Mouse (Mus musculus): ENCODE results near the gene Selplg.

The Selplg gene

DNA sequence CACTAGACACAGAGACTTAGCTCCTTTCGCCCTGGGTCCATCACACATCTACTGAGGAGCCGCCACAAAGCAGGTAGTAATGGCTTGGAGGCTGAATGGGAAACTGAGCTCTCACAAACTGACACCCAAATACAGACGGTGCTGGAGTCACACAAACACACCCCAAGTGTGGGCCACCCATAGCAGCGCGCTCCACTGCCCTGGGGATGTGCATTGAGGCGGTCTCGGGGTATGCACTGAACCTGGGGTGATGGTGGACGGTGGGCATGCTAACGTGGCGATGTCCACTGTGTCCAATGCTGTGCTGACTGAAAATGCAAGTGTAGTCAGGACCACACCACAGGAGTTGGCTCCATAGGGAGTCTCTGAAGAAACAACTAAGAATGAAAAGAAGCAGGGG lies 22.7 kb upstream of the Selplg start:
- DNase-seq (ENCODE audit: low read depth, low spot score), result no peak

DNA sequence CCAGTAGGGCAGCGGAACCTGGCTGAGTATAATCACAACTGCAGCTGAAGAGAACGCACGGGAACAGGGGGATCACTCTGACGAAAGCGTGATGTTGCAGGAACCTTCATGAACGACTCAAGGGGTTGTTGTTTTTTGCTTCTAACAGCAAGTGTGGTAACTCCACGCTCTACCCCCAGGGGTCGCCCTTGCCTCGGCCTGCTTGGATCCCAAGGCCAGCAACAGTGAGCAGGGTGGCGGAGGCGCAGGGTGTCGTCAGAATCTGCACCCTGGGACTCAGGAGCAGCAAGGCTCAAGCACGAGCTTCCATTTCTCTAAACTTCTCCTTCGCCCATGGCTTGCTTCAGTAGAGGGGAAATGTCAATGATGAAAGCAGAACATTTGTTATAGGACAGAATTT lies 22.1 kb upstream of the Selplg start:
- peak; percentile 91 for DNase-seq (ENCODE audit: low read depth, low spot score)

DNA sequence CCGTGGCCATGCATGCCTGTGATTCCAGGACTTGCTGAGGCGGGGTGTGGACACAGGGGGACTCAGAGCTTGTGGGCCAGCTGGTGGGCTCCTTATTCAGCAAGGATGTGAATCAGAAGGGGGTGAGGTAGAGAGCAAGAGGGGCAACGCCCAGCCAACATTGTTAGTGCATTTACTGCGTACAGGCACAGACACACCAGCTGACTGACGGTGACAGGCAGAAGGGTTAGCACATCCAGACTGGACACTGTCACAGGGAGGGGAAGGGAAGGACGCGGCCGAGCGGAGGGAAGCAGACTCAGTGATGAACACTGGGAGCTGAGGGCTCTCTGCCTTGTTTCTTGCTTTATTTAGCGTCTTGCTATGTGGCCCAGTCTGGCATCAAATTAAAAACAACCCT lies 21.1 kb upstream of the Selplg start:
- DNase-seq (ENCODE audit: low read depth, low spot score), result no peak

DNA sequence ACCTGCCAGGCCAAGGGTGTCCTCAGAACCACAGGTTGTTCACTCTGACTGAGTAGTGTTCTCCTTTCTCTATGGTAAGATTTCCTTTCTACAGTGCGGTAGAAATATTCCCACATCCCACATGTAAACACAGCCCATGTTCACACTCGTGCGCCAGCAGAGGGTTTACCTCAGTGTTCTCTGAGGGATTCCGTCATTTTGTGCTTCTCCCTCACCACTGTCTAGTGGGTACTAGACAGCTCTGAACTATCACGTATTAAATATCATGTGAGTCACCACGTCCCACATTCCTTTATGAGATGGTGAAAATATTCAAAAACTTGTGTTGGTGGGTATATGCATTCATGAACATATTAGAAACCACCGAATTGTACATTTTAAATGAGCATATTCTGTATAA lies 20.0 kb upstream of the Selplg start:
- DNase-seq (ENCODE audit: low read depth, low spot score), result peak; percentile 58

DNA sequence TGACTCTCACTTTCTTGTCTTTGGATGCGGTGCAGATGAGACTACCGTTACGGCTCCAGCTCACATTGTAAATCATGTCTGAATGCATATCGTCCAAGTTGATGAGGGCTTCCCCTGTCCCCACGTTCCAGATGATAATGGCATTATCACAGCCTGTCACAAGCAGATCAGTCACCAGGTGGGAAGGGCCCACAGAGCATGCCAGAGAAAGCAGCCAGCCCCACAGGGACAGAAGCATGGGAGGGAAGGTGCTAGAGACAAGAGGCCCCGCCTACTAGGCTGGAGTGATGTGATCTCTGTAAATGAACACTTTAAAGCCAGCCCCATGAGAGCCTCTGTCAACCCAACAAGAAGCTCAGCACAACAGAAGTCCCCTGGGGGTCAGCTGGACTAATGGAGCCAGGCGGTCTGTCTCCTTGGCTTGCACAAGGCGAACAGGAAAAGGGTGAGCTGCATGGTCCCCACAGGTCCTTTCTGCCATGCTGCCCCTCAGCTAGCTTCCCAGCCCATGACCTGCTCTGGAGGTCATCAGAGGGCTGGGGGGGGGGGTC lies 18.3 kb upstream of the Selplg start:
- no peak for DNase-seq (ENCODE audit: low read depth, low spot score)

DNA sequence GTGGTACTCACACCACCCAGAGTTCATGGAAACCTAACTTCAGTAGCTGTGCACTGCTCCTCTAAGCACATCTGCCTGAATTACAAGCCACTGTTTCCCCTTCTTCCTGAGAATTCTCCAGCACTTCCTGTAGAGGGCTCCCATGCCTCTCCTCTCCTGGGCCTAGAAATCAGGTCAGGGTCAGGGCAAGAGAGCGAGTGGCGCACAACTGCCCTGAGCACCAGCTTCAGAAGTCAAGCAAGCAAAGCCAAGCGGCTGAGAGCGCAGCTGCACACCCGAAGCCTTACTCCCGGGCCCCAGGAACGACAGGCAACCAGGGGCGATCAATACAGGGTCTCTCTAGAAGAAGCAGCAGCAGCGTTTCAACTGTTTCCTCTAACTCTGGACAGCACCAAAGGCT lies 15.2 kb upstream of the Selplg start:
- DNase-seq (ENCODE audit: low read depth, low spot score), result no peak

DNA sequence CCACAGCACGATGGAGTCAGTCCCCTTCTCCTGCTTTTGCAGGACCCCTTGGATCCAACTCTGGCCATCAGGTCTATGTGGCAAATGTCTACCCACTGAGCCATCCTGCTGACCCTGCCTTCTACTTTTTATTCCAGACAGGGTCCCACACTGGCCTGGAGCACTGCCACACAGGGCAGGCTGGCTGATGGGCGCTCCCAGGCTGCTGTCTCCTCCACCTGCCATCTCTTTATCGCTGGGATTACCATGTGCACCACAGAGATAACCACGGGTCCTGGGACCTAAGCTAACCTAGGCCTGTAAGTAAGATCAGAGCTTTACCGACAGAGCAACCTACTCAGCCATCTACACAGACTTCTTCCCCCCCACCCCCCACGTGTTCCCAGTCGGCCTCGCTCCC lies 14.2 kb upstream of the Selplg start:
- DNase-seq (ENCODE audit: low read depth, low spot score), result no peak

DNA sequence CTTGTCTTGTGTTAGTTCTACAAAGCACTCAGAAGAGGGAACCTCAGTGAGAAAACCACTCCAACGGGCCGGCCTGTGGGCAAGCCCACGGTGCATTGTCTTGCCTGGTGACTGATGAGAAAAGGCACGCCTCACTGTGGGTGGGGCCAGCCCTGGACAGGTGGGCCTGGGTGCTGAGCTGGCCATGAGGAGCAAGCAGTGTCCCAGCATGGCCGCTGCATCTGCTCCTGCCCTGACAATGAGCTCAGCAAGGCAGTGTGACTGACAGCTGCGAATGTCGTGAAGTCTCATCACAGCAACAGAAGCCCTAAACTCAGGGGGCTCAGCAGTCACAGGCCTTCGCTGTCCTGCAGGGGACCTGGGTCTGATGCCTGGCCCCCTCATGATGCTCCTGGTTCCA lies 13.2 kb upstream of the Selplg start:
- DNase-seq (ENCODE audit: low read depth, low spot score), result no peak

DNA sequence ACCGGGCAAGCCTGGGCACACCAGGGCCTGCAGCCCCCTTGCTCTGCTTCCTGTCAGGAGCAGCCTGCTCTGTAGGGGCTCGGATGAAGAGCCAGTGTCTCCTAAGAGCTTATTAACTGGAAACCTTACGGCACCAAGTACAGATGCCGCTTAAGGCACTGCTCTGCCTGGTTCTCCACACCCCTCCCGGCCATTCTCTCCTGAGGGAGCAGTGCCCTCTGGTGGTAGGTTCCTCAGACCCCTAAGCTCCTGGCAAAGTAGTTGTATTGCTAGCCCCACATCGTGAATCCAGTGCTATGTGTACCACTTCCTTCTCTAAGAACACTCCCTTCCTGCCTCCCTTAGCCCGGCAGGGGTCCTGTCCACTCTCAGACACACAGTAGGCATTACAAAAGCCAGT lies 12.3 kb upstream of the Selplg start:
- DNase-seq (ENCODE audit: low read depth, low spot score), result peak; percentile 85

DNA sequence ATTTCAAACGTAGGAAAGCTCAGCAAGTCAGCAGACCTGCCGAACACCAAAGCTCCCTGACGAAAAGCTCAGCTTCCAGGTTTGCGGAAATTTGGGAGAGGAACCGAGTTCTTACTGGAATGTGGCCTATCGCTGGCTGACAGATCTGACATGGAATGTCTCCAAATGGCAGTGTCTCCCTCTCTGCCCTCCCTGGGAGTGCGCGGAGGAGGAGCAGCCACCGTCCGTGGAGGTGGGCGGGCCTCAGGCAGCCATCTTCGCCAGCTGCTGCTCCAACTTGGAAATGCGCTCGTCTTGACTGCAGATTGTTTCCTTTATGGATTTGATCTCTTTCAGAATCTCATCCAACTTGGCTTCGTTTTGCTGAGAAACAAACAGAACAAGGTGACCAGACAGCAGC lies 11.7 kb upstream of the Selplg start:
- peak; percentile 58 for DNase-seq (ENCODE audit: low read depth, low spot score)

DNA sequence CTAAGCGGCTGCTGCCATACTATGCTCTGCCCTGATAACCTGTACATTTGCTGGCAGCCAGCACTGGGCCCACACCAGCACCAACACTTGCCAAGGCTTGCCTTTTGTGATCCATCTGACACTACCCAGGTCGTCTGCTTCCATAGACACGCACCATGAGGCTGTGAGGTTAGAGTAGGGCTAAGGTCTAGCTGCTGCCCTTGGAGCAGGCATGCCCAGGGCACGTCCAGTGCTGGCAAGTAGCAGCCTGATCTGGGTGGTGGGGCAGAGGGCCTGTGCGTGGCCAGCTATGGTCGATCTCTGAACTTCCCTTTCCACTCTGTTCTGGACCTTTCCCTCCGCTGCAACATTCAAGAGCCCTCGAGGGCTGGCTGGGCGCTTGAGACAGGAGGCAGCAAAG lies 10.5 kb upstream of the Selplg start:
- DNase-seq (ENCODE audit: low read depth, low spot score), result no peak

DNA sequence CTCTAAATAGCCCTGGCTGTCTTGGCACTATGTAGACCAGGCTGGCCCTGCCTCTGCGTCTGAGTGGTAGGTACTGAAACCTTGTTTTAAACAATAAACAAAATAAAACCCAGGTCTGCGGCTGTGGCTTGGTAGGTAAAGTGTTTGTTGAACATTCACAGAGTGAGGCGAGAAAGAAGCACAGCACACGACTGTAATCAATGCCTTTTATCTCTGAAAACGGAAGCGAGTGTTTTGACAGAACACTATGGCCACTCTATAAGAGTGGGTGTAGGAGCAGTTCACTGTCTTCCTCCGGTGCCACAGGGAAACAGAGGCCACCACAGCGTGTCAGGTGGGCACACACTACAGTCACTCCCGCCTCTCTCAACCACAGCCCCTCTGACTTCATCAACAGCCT lies 9.8 kb upstream of the Selplg start:
- DNase-seq (ENCODE audit: low read depth, low spot score), result no peak

DNA sequence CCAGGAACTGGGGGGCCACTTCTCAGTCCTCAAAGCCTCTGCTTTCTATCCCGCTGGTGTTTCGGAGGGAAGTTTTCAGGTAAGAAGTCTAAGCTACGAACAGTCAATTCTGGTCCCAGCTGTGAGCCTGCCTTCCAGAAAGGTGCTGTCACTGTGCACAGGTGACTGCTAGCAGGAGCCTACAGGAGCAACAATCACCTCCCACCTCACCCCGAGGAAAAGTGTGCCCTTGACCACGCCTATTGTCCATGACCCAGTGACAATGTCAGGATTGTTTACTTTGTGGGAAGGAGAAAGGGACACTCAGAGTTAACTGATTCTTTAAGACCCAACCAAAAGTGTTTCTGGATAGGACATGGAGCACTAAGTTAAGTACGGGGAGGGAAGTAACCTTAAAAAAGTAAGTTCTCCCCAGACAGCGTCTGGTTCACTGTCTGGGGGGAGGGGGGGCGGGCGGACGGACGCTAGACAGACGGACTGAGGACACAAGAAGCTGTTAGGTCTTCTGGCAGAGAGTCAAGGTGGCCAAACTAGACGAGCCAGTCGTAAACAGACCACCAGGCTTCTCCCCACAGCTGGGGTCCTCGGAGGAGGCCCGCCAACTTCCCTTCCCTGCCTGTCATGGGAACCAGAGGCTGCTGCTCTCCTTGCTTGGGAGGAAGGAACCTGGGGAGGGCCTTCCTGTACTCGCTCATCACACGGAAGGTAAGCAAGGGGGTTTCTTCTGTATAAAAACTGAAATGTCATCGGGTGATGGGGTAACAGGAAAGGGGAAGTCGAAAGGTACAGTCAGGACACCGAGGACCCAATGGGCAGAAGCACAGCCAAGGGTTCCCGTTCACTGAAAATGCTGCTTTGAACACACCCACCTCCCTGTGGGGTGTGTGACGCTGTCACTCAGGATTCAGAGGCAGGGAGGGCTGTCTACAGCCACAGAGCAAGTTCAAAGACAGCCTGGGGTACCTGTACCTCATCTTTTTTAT lies 9.1 kb upstream of the Selplg start:
- peak; percentile 66 for DNase-seq (ENCODE audit: low read depth, low spot score)

DNA sequence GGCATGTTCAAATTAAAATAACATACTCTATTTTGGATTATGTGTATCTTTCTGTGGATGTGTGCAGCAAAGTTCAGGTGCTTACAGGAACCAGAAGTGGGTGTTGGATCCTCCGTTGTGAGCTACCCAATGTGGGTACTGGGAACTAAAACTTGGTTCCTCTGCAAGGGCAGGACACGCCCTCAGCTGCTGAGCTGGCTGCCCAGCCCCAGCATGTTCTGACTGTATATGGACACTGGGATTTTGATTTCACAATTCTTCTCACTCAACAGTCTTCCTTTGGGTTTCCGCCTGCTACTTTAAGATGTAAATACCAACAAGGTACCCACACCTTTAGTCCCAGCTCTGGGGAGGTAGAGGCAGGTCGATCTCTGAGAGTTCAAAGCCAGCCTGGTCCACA lies 8.0 kb upstream of the Selplg start:
- DNase-seq (ENCODE audit: low read depth, low spot score), result no peak

DNA sequence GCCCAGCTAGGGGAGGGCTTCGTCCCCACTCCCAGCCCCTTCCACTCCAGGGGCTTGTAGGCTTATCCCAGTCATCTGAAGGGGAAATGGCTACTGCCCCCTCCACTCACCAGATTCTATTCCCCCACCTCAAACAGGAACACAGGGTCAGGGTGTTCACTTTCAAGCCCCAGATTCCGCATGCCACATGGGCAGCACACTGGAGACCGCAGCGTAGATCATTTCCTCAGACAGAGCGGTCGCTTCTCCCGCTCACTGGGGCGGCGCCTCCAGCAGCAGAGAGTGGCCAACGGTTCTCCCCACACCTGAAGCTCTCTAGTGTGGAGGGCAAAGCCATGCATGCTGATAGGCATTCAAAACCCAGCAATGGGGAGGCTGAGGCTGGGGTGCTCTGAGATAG lies 4.5 kb upstream of the Selplg start:
- no peak for DNase-seq (ENCODE audit: low read depth, low spot score)

DNA sequence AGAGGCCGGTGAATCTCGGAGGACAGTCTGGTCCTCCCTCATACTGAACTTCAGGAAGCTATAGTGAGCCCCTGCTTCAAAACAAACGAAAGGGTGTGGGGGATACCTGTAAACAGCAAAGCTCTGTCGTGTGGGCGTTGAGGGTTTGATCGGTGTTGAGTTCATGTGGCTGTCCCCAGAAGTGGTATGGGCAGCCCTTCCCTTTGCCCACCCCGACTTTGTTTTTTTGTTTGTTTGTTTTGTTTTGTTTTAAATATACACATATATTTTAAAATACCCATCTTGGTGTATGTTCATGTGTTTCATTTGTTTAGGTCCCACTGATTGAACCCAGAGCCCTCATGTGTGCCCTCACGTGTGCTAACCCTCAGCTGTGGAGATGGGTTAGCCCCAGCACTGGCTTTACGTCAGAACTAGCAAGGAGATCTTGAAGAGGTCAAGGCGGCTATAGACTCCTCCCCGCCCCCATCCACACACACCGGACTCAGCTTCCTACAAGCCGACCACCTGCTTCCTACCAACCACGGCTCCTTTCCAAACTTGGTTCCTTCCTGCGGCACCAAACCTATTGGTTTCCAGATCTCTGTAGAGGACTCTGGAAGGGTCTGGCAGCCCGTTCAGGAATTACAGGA lies 988 bp upstream of the Selplg start:
- DNase-seq (ENCODE audit: low read depth, low spot score), result no peak

DNA sequence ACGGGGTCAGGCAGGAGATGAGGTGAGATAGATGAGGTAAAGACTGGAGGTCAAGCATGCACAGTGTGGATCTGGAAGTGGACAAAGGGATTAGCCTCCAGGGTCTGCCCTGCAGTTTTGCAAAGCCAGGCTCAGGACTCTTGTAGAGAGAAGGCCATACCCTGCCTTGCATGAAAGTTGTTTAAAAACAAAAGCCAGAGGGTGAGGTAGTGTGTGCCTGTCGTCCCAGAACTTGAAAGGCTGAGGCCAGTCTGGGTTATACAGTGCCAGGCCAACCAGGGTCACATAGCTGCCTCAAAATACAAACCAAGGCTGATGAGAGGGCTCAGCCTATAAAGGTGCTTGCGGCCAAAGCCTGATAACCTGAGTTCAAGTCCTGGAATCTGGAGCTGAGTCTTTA lies 703 bp downstream of the Selplg start:
- no peak for DNase-seq (ENCODE audit: low read depth, low spot score)

DNA sequence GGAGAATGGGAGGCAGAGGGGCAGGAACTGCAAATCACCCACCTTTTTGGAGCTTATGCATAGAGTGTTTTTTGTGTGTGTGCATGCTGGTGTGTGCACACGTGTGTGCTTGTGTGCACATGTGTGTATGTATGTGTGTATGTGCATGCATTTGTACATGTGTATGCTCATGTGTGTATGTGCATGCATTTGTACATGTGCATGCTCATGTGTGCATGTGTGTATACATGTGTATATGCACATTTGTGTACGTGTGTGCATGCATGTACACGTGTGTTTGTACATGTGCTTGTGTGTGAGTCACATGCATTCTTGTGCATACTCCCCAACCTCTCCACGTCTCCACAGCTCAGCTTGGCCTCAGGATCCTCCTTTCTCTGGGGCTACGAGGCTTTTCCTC lies 1.6 kb downstream of the Selplg start:
- DNase-seq (ENCODE audit: low read depth, low spot score), result no peak

DNA sequence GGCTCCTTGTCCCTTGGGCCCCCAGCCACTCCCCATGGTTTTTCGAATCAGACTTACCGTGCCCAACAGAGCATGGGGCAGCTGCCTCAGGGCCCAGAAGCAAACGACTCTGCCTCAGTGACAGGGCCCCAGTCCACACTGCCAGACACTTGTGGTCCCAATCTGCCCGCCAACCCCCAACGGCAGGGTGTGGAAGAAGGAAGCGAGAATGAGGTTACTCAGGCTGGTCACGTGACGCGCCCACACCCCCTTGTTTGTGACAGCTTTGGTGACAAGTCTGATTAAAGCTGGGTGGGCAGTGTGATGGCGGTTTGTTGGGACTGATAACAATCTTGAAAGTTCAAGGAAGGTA lies 2.2 kb downstream of the Selplg start:
- DNase-seq (ENCODE audit: low read depth, low spot score), result peak; percentile 43

DNA sequence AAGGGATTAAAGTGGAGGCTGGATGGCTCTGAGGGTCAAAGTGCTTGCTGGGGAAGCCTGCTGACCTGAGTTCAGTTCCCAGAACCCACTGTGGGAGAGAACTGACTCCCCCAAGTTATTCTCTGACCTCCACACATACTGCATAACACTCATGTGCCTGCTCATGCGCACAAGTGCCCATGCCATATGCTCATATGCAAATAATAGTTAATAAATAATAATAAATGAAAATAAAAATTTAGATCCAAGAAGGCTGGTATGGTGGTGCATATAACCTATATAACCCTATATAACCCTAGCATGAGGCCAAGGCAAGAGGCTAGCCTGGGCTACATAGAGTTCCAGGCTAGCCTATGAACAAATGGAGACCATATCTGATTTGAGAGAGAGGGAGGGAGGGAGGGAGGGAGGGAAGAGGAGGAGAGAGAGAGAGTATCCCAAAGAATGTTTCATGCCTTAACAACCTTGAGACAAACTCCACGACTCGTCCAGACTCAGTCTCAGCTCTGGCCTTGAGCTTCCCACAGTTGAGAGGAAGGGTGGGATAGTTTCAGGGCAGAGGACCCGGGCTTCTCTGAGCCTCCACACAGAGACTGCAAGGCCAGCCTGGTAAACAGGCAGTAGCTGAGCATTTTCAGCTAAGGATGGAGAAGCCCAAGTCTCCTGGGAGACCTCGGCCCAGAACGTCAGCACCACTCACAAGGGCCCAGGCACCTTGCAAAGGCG lies 2.7 kb downstream of the Selplg start:
- no peak for DNase-seq (ENCODE audit: low read depth, low spot score)

DNA sequence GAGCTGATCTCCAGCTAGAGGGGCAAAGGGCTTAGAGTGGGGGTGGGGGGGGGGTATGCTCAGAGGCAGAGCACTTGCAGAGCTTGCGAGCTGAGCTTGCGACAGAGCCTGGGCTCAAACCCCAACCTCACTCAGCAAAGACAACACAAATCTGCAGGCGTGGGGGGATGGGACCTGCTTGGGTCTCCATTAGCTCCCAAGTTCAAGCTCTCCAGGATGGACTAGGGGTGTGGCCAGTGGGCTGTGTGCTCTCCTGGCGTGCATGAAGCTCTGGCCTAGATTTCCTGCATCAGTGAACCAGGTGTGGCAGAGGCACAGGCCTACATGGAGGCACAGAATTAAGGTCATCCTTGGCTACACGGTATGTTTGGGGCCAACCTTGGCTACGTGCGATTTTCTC lies 4.0 kb downstream of the Selplg start:
- no peak for DNase-seq (ENCODE audit: low read depth, low spot score)

DNA sequence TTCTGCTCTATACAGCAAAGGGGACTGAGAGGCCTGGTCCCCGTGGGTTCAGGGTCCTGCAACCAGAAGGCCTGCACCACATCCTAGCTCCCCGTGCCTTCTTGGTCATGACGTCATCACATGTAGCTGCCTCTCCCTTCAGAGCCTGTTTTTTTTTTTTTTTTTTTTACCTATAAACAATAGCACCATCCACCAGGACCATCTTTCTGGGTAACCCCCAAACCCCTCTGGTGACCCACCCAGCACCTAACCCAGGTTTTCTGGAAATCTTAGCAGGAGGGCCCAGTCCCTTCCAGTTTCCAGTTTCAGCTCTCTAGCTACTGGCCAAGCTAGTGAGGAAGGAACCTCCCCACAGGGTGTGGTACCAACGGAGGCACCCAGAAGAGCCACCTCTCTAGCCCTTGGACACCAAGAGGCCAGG lies 4.4 kb downstream of the Selplg start:
- no peak for DNase-seq (ENCODE audit: low read depth, low spot score)
